Mouse (Mus musculus): ENCODE data around the gene Sdhaf4. TPM values are rescaled to one million over a fixed set of nuclear protein-coding genes. Genes with fewer than 3 reads are reported as not detected.

Gene Sdhaf4
- total RNA-seq, 2 experiments from 2014 or later, result 56.1 to 58.9 TPM

GRCm38 (mm10) chr1:23958668-23959414 lies 46.6 kb downstream of the Sdhaf4 start:
- DNase-seq (ENCODE audit: low spot score in 2 of 2), result no peak

DNA sequence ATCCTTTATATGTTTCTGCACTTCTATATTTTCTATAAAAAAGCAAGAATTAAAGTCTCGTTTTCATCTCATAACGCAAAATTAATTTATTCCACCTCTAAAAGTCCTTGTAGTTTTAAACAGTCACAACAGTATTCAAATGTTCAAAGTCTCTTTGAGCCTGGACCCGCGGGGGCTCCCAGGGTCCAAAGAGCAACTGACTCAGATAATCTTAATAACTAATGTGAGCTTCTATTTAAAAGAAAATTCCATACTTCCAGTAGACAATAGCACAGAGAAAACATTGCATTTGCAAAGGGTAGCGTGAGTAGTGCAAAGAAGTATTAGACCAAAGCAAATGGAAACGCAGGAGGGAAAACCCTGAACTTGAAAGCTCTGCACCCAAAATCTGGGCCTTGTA lies 47.4 kb downstream of the Sdhaf4 start:
- DNase-seq (ENCODE audit: low spot score in 2 of 2), result no peak

- no peak for DNase-seq (ENCODE audit: low spot score in 2 of 2)
Observed at GRCm38 (mm10) chr1:23955539-23955938, 49.9 kb downstream of the Sdhaf4 start.

DNA sequence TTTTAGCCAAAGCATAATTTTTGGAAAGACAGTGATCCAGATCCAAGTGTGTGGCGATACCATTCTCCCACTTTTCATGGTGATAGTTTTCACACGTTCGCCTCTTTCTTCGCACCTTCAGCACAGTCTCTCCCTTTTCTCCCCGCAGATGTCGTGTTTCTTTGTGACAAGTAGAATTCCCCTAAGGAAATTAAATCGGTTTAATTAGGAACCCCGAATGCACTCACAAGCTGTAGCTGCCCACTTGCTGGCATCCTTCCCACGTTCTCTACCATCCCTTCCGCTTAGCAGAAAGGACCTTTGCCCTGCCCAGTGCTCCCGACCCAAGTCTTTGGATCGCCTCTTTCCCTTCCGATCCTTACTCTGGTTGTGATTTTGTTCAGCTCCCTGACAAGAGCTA lies 51.5 kb downstream of the Sdhaf4 start:
- DNase-seq (ENCODE audit: low spot score in 2 of 2), result no peak

DNA sequence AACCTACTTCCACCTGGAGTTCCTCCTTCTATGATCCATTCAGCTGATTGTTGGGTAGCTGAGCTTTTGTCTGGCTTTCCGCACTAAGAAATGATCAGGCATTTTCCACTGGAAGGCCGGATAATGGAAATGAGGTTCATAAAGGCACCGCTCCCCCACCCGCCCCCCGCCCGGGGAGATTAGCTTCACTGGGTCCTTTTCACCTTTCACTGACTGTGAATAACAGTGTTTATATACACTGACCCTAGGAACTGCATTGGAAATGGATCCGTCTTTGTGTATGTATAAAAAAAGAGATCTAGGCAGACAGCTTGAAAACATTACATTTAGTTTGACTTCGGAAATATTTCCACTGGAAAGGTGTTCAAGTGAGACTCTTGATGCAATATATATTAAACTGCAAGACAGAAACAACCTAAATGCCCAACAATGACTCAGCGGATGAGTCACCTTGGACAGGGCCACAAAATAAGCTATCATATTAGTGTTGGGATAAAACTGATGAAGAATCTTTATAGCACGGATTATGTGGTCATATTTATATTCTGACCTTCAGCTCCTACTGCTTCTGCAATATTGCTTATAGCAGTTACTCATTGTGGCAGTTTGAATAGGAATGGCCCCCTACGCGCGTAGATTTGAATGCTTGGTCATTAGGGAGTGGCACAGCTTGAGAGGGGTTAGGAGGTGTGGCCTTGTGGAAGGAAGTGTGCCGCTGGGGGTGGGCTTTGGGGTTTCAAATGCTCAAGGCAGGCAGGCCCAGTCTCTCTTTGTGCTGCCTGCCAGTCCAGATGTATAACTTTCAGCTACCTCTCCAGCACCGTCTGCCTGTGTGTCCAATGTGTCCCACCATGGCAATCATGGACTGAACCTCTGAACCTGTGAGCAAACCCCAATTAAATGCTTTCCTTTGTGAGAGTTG lies 56.4 kb downstream of the Sdhaf4 start:
- DNase-seq (ENCODE audit: low spot score in 2 of 2), result no peak

DNA sequence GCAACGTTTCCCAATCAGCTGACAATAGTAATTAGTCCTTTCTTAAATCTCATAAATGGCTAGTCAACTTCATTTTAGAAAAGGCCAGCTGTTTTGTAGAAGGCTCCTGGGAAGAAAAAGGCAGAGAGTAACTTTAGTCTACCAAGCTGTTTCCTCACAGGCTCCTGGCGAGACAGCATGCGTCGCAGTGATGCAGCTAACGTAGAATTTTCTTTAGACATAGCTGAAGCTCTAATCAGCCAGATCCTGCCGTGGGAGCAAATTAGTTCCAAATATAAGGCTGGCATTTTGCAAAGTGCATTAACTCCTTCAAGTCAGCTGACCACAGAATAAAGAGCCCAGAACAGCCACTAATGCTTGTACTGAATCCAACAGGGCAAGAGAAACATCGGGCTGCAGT lies 57.2 kb downstream of the Sdhaf4 start:
- DNase-seq (ENCODE audit: low spot score in 2 of 2), result no peak

Other genes with a start within 250 kb of the Sdhaf4 start
- not detected for gene B3gat2, start 243.9 kb downstream of the Sdhaf4 start, total RNA-seq (2021)
- gene Smap1, start 83.3 kb downstream of the Sdhaf4 start, total RNA-seq (2021), result 10 to 100 TPM; 48.0 to 57.1 TPM
- gene Fam135a, start 94.7 kb upstream of the Sdhaf4 start, total RNA-seq (2021), result 10 to 100 TPM; 30.1 to 30.4 TPM
- under 1 TPM; 0.59 to 0.70 TPM for gene Col9a1, start 172.0 kb upstream of the Sdhaf4 start, total RNA-seq (2021)